Mouse (Mus musculus) C2C12 (cell line): ENCODE data around the gene Pkhd1. TPM values are rescaled to one million over a fixed set of nuclear protein-coding genes. Genes with fewer than 3 reads are reported as not detected.

Experiments
- H3K27me3 ChIP-seq: one replicate; pipeline ENCODE4 v1.6.1; 2011; ENCODE audit not compliant: control insufficient read depth, insufficient read depth, insufficient read length
- H3K36me3 ChIP-seq: one replicate; pipeline ENCODE4 v1.6.1; 2011; ENCODE audit not compliant: control insufficient read depth, insufficient read depth
- H3K4me3 ChIP-seq: one replicate; pipeline ENCODE4 v1.5.1; 2011; ENCODE audit warnings: mild to moderate bottlenecking, control low read depth; ENCODE audit not compliant: poor library complexity, insufficient read depth, severe bottlenecking
- H3K79me2 ChIP-seq: one replicate; pipeline ENCODE4 v1.6.1; 2011; ENCODE audit not compliant: control insufficient read depth, insufficient read depth
- H3K79me3 ChIP-seq: one replicate; pipeline ENCODE4 v1.6.1; 2011; ENCODE audit warnings: low read depth, control low read depth
- H3ac ChIP-seq: one replicate; pipeline ENCODE3; 2011; ENCODE audit warnings: low read depth; ENCODE audit not compliant: control insufficient read depth, insufficient read length
- CEBPB ChIP-seq: IDR thresholded peaks from one replicate; pipeline ENCODE4 v1.6.1; 2011; ENCODE audit warnings: low read depth, mild to moderate bottlenecking, control low read depth, moderate library complexity
- CTCF ChIP-seq: IDR thresholded peaks from one replicate; pipeline ENCODE4 v1.5.1; 2011; ENCODE audit not compliant: control insufficient read depth, insufficient read depth, insufficient read length
- FOSL1 ChIP-seq: IDR thresholded peaks from one replicate; pipeline ENCODE4 v1.8.0; 2011; ENCODE audit warnings: mild to moderate bottlenecking, low read length; ENCODE audit not compliant: poor library complexity, insufficient read depth, severe bottlenecking
- MAX ChIP-seq: IDR thresholded peaks from one replicate; pipeline ENCODE4 v1.6.1; 2011; ENCODE audit warnings: mild to moderate bottlenecking, control low read depth
- MYOD1 ChIP-seq: IDR thresholded peaks from one replicate; pipeline ENCODE4 v1.6.1; 2011; ENCODE audit warnings: low read depth; ENCODE audit not compliant: control insufficient read depth, insufficient read length
- MYOG ChIP-seq: IDR thresholded peaks from one replicate; pipeline ENCODE4 v1.6.1; 2011; ENCODE audit not compliant: control insufficient read depth, insufficient read length; ENCODE audit errors: extremely low read depth
- USF1 ChIP-seq: IDR thresholded peaks from one replicate; pipeline ENCODE4 v1.6.1; 2011; ENCODE audit warnings: low read depth, mild to moderate bottlenecking, control low read depth, moderate library complexity
- polyA plus RNA-seq: library from polyadenylated mRNA; unstranded; fragments of >200 nt; fragmentation: generic; extraction: Trizol; gene quantifications from one replicate; pipeline ENCODE4 v1.2.1, GENCODE M21; 2012; ENCODE audit warnings: missing spikeins

The Pkhd1 gene
- polyA plus RNA-seq, 1 experiment = not detected

- Histone ChIP-seq H3K79me3 (no peaks in the 10 kb centered on the region), H3K79me2 (no peaks in the 10 kb centered on the region), H3K4me3 (no peak overlapping the region), H3K27me3 (no peaks in the 10 kb centered on the region), H3K36me3 (no peaks in the 10 kb centered on the region), H3ac (no peak overlapping the region)
- no peak for TF ChIP-seq MYOG
- TF ChIP-seq CEBPB = no peak
- no peak for TF ChIP-seq USF1
- TF ChIP-seq FOSL1 = no peak
- no peak for TF ChIP-seq MAX
- TF ChIP-seq MYOD1 = no peak
- no peak for TF ChIP-seq CTCF
Observed at GRCm38 (mm10) chr1:20306116-20306515, 311.7 kb downstream of the Pkhd1 start.

- H3ac ChIP-seq = no peak overlapping the region
- TF ChIP-seq MAX (no peak), FOSL1 (no peak), MYOD1 (no peak), CEBPB (no peak), USF1 (no peak), MYOG (no peak), CTCF (no peak)
- no peaks in the 10 kb centered on the region for H3K79me2 ChIP-seq
- H3K36me3 ChIP-seq = no peaks in the 10 kb centered on the region
- H3K27me3 ChIP-seq = no peaks in the 10 kb centered on the region
- H3K4me3 ChIP-seq = no peak overlapping the region
- no peaks in the 10 kb centered on the region for H3K79me3 ChIP-seq
Observed at GRCm38 (mm10) chr1:20302943-20303578, 314.8 kb downstream of the Pkhd1 start.

- Histone ChIP-seq H3K27me3 (no peaks in the 10 kb centered on the region), H3K4me3 (no peak overlapping the region), H3K79me3 (no peaks in the 10 kb centered on the region), H3K79me2 (no peaks in the 10 kb centered on the region), H3K36me3 (no peaks in the 10 kb centered on the region), H3ac (no peak overlapping the region)
- TF ChIP-seq MYOD1 (no peak), MYOG (no peak), CEBPB (no peak), USF1 (no peak)
Observed at GRCm38 (mm10) chr1:20302187-20302942, 315.5 kb downstream of the Pkhd1 start.

GRCm38 (mm10) chr1:20301631-20302030 is 316.2 kb downstream of the Pkhd1 start:
- no peaks in the 10 kb centered on the region for H3K79me3 ChIP-seq
- TF ChIP-seq USF1 = no peak
- no peak for TF ChIP-seq CTCF
- TF ChIP-seq MYOD1 = no peak
- TF ChIP-seq FOSL1 = no peak
- TF ChIP-seq CEBPB = no peak
- TF ChIP-seq MAX = no peak
- TF ChIP-seq MYOG = no peak
- no peaks in the 10 kb centered on the region for H3K79me2 ChIP-seq

GRCm38 (mm10) chr1:20288696-20289095 is 329.2 kb downstream of the Pkhd1 start:
- Histone ChIP-seq H3K79me2 (no peaks in the 10 kb centered on the region), H3K27me3 (no peaks in the 10 kb centered on the region), H3ac (no peak overlapping the region), H3K36me3 (no peaks in the 10 kb centered on the region), H3K4me3 (no peak overlapping the region), H3K79me3 (no peaks in the 10 kb centered on the region)
- TF ChIP-seq MYOD1 = no peak
- no peak for TF ChIP-seq FOSL1
- no peak for TF ChIP-seq USF1
- no peak for TF ChIP-seq CTCF

More at GRCm38 (mm10) chr1:20301631-20302030, 316.2 kb downstream of the Pkhd1 start:
- Histone ChIP-seq H3K4me3 (no peak overlapping the region), H3K36me3 (no peaks in the 10 kb centered on the region), H3ac (no peak overlapping the region), H3K27me3 (no peaks in the 10 kb centered on the region)
